8 mouse cellular contexts compared by ENCODE assay signal in genomic region chr7:73628071-73628470, GRCm38 (mm10).
DNase-seq lines count a peak whose midpoint lies in the region; ATAC-seq and TF ChIP-seq lines count a peak whose summit lies in the region.

No protein-coding gene starts in this region.

- TF ChIP-seq CTCF in ES-Bruce4 (IDR thresholded peaks at IDR 0.05; ENCODE audit: low read depth, low read length), result peak; percentile 29

- H3K4me3 ChIP-seq in ES-Bruce4 (ENCODE audit: low read depth, low read length), result no peak overlapping the region
- H3K4me3 ChIP-seq in forebrain, embryonic 12.5 days (replicated peaks), result no peak overlapping the region
- H3K4me3 ChIP-seq in heart, embryonic 16.5 days (ENCODE audit: low read length), result no peak overlapping the region
- no peak overlapping the region for H3K4me3 ChIP-seq in liver, embryonic 13.5 days (replicated peaks)

- H3K27ac ChIP-seq in ES-Bruce4 (ENCODE audit: insufficient read depth, low read length), result peak overlapping the region; percentile 64
- H3K27ac ChIP-seq in forebrain, embryonic 12.5 days, result 0 out of 2 replicates have a peak overlapping the region, but pooled peaks have one; percentile 10
- no peak overlapping the region for H3K27ac ChIP-seq in heart, embryonic 16.5 days (ENCODE audit: low read length)
- H3K27ac ChIP-seq in liver, embryonic 13.5 days, result no peak overlapping the region

- peak; percentile 78 for ATAC-seq in forebrain, embryonic 12.5 days (ENCODE audit: low FRiP score)
- ATAC-seq in heart, embryonic 16.5 days (replicated peaks; ENCODE audit: extremely low read depth, insufficient read depth, low FRiP score), result peak; percentile 83; the same call in 1 of the 2 replicates
- ATAC-seq in liver, embryonic 13.5 days (ENCODE audit: low read depth), result peak; percentile 59; the same call in 1 of the 2 replicates

- H3K4me2 ChIP-seq in forebrain, embryonic 12.5 days, result no peak overlapping the region
- no peak overlapping the region for H3K4me2 ChIP-seq in heart, embryonic 16.5 days (ENCODE audit: low read depth, low read length)
- H3K4me2 ChIP-seq in liver, embryonic 13.5 days, result no peak overlapping the region

- DNase-seq in c-Kit-positive CD71-negative TER-119-negative erythroid progenitor cells, embryonic 14.5 days (ENCODE audit: low read depth), result peak; percentile 79
- DNase-seq in kidney, postnatal 14 days, result peak; percentile 84
- DNase-seq in liver, embryonic 13.5 days, result peak; percentile 49
- DNase-seq in neural tube, embryonic 10.5 days (ENCODE audit: extremely low spot score, low spot score), result peak; percentile 59
- peak; percentile 63 for DNase-seq in testis, postnatal 10 days (ENCODE audit: low spot score)

- H3K27me3 ChIP-seq in ES-Bruce4 (ENCODE audit: control insufficient read depth, insufficient read depth, low read length, poor library complexity, severe bottlenecking), result no peaks in the 10 kb centered on the region
- H3K27me3 ChIP-seq in forebrain, embryonic 12.5 days, result no peaks in the 10 kb centered on the region
- no peaks in the 10 kb centered on the region for H3K27me3 ChIP-seq in heart, embryonic 16.5 days (ENCODE audit: control insufficient read depth, insufficient read depth, low read length)
- no peaks in the 10 kb centered on the region for H3K27me3 ChIP-seq in liver, embryonic 13.5 days

- no peak for TF ChIP-seq EP300 in ES-Bruce4 (IDR thresholded peaks at IDR 0.05; ENCODE audit: insufficient read depth, low read depth, low read length)

- TF ChIP-seq POLR2A in ES-Bruce4 (IDR thresholded peaks at IDR 0.05; ENCODE audit: insufficient read depth, low read length), result no peak

- H3K9ac ChIP-seq in ES-Bruce4 (ENCODE audit: low read depth, poor library complexity, severe bottlenecking), result peak overlapping the region; percentile 31
- no peak overlapping the region for H3K9ac ChIP-seq in forebrain, embryonic 12.5 days
- no peak overlapping the region for H3K9ac ChIP-seq in heart, embryonic 16.5 days (ENCODE audit: low read length)
- H3K9ac ChIP-seq in liver, embryonic 13.5 days, result no peak overlapping the region

- peaks cover 5% of the 10 kb centered on the region for H3K4me1 ChIP-seq in ES-Bruce4 (ENCODE audit: control insufficient read depth, insufficient read depth, low read length)
- H3K4me1 ChIP-seq in forebrain, embryonic 12.5 days, result peaks cover 13% of the 10 kb centered on the region
- peaks cover 4% of the 10 kb centered on the region; the same call in 1 of the 2 replicates for H3K4me1 ChIP-seq in heart, embryonic 16.5 days (ENCODE audit: control insufficient read depth, insufficient read depth, low read length)
- peaks cover 18% of the 10 kb centered on the region for H3K4me1 ChIP-seq in liver, embryonic 13.5 days (replicated peaks)

- no peaks in the 10 kb centered on the region for H3K36me3 ChIP-seq in ES-Bruce4 (ENCODE audit: control insufficient read depth, insufficient read depth, low read length, poor library complexity, severe bottlenecking)
- H3K36me3 ChIP-seq in forebrain, embryonic 12.5 days (replicated peaks), result no peaks in the 10 kb centered on the region
- H3K36me3 ChIP-seq in heart, embryonic 16.5 days (ENCODE audit: control insufficient read depth, insufficient read depth), result no peaks in the 10 kb centered on the region
- H3K36me3 ChIP-seq in liver, embryonic 13.5 days, result no peaks in the 10 kb centered on the region

- H3K9me3 ChIP-seq in ES-Bruce4 (replicated peaks; ENCODE audit: control insufficient read depth, insufficient read depth, low read length, poor library complexity, severe bottlenecking), result no peaks in the 10 kb centered on the region
- H3K9me3 ChIP-seq in forebrain, embryonic 12.5 days, result no peaks in the 10 kb centered on the region
- H3K9me3 ChIP-seq in heart, embryonic 16.5 days (replicated peaks; ENCODE audit: control insufficient read depth, low read length), result peaks cover 5% of the 10 kb centered on the region; the same call in 1 of the 2 replicates
- H3K9me3 ChIP-seq in liver, embryonic 13.5 days (replicated peaks), result no peaks in the 10 kb centered on the region

- under 1% methylated on average over 6 of the region's 6 CpGs for WGBS in forebrain, embryonic 12.5 days
- 0% methylated on average over 6 of the region's 6 CpGs for WGBS in heart, embryonic 16.5 days
- WGBS in liver, embryonic 13.5 days (ENCODE audit: insufficient replicate concordance), result 0% methylated on average over 6 of the region's 6 CpGs

Comparison
In these comparisons a context has a peak if more than half of its experiments do, and no peak if none do; other contexts are left out.
1. H3K27ac ChIP-seq: peak in ES-Bruce4 (single experiment) and forebrain, embryonic 12.5 days (single experiment); none in heart, embryonic 16.5 days (single experiment) and liver, embryonic 13.5 days (single experiment).
2. Peak in every context shown above with its lines, with median percentiles within 50 percentile points of each other: DNase-seq and ATAC-seq.